Mouse (Mus musculus) spleen, adult 12 weeks (tissue): ENCODE results near the gene Sspn.

ENCODE experiments used
- DNase-seq: peaks from one replicate; pipeline ENCODE4 v3.0.0; 2022; ENCODE audit warnings: low spot score

Gene Sspn

DNA sequence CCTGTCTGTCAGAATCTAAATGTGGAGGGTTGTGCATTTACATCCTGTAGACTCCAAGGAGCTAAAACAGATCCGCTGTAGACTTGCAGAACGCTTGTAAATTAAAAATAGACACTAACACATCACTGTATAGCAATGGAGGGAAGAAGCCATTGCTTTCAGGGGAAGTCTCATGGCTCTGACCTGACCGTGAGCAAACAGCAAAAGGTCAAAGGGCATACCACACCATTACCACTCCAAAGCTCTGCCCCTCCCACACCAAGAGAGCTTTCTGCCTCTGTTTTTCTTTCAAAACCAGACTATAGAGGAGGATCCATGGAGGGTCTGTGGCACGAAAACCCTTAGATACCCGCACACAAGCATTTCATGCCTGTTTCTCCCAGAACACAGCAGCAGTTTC, 41.9 kb downstream of the Sspn start:
- no peak for DNase-seq

DNA sequence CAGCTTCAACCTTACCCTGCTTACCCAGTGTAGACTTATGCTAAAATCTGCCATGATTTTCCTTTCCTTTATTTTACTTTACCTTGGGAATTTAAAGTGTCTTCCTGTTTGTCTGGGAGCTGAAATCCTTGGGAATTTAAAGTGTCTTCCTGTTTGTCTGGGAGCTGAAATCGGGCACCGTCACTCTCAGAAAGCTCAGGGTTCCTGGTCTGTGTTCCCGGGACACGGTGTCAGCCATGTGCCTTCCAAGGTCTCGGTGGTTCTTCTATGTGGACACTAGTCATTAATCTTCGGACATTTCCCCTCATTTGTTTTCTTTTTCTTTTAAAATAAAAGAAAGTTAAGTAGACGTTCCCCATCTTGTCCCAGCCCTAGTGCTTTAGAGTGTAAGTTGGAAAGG, 43.3 kb downstream of the Sspn start:
- DNase-seq = no peak

DNA sequence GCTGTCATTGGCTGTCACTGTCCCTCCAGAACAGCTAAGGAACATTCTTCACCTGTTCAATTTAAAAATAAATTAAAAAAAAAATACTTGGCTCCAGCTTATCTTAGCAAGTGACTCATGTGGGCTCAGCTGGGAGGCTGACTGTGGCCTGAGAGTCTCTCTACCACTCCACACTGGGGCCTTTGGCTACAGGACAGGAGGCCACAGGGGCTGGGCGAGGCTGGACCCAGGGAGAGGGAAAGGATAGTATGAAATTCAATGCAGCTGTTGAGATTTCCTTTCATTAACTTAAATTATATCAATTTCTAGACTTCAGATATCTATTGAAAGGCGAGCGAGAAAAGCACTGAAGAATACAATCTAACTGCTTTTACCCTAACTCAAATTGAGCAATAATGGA, 45.9 kb downstream of the Sspn start:
- no peak for DNase-seq

DNA sequence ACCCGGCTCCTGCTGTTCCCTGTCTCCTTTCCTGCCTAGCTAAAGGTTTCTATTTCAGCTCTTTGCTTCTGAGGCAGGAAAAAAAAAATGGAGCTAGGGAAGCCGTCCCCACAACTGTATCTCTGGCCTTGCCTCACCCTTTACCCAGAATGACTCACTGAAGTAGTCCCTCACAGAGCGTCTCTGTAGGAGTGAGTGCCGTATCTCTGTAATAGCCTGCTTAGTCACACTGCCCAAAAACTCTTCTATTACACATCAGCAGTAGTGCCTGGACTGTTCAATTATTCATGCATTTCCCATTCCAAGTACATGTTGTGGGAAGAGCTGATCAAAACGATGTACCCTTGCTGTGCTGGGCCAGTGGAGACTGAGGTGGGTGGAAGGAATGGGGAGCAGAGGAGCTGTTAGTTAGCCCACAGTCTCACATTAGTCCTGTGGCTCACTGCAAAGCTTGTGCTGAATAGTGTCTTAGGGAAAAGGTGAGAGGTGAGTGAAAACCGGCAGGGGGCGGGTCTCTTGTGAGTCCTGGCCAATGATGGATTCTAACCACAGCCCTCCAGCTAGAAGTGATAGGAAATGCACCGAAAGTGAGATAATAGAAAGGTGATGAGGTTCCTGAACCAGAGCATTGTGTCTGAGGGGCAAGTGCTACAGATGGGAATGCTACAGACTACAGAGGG, 46.5 kb downstream of the Sspn start:
- DNase-seq = no peak

DNA sequence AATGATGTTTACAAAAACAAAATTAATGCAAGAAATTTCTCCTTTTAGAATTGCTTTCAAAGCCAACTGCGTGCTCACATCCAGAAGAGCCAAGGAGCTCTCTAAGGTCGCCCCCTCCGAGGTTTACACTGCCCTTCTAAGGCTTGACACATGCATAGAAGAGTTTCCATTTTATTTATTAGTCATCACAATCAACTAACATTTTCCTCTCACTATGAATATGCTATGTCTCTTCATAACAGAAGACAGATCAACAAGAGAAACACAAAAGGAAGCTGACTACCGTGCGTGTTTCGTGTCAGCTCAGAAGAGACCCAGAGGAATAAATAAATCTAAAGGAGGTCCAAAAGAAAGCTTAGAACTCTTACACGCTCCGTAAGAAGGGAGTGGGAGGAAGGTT, 49.6 kb downstream of the Sspn start:
- no peak for DNase-seq

DNA sequence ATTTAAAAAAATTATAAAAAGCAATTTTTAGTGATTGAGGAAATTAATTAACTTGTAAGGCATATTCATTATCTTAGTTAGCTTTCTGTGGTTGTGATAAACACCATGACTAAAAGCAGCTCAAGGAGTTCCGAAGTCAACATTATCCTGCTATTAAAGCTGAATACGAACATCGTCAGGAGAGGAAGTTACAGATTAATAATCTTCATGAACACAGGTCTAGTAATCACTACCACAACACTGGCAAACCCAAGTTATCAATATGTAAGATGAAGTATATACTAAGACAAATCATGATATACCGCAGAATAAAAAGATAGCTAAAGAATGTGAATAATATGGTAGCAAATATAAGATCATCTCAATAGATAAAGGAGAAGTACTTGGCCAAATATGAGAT, 50.9 kb downstream of the Sspn start:
- no peak for DNase-seq

DNA sequence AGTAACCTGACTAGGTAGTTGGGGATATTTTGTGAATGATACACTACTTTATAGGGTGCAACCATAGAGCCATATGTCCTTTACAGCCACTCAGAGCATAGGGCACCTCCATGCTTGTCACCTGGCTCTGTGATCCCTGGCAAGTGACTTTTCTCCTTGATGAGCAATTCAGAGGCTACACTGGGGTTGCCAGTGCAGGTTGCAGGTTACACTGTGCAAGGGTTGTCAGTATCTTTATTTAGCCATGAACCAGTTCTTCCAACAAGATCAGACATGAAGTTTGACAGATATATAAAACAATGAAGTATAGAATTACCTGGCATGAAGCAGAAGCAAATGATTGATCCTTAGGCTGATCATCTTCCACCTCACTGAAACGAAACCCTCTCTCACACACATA, 59.1 kb downstream of the Sspn start:
- DNase-seq = no peak

DNA sequence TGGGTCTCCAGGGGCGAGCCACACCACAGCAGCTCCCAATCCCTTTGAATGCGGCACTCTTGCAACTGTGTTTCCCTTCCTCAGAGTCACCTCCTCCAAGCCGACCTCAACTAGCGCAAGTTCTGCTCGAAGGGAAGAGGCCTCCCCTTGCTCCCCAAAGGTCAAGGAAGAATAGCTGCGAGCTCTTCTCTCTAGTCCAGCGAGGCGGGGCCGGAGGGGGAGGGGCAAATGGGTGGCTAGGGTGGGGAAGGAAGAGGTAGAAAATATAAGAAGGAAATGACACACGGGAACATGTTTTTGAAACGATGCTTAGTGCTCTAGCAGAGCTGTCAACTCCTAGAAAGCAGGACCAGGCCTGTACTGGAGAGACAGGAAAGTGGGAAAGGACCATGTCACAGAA, 61.1 kb downstream of the Sspn start:
- DNase-seq = no peak

DNA sequence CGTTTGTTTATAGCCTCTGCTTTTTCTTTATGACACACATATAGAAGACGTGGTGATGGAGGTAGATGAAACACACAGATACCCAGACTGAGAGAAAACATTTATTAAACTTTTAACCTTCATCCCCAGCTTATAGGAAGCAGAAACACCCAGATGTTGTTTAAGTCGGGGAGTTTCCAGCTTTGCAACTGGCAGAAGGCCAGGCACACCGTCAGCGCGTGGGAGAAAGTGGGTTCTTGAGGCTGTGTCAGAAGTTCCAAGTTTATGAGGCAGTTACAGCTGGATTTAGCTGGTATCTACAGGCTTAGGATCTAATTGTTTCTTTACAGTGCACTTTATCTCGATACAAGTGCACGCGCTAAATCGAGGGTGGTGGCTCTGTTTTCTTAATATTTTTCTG, 61.5 kb downstream of the Sspn start:
- peak; percentile 21 for DNase-seq

DNA sequence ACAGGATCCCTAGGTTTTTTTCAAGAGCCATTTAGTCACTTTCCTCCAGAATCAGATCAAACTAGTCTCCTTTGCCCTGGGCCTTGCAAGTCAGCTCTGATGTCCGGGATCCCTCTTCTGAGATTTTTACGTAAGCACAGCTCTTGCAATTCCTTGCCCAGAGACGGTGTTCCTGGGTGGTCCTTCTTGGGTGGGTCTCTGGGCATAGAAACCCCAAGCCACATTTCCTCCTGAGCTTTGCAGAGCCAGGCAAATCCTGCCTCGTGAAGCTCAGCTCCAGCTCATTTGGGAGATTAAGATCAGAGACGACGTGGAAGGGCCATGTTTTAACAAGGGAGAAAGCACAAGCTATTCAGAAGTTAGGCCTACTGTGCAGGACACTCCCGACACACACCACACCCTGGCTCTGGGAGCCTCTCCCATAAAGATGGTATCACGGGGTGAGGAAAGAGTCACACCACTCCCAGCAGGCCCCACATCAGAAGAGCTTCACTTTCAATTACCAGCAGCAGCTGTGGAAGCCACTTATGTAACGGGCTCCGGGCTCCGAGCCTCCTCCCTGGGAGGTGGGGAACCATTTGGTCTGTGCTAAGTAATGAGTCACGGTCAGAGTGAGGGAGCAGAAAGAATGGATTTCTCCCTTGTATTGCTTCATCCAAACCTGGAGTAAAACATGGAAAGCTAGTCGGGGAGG, 67.0 kb downstream of the Sspn start:
- no peak for DNase-seq

DNA sequence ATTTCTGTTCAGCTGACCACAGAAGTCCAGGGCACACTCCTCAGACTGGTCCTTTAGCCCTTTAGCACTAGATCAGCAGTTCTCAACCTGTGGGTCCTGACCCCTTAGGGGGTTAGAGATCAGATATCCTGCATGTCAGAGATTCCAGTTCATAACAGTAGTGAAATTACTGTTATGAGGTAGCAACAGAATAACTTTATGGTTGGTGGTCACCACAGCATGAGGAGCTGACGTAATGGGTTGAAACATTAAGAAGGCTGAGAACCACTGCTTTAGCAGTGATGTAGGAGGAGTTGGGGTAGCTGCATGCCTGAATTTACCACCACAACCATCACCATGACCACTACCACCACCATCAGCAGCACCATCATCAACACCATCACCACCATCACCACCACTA, 69.3 kb downstream of the Sspn start:
- DNase-seq = no peak

DNA sequence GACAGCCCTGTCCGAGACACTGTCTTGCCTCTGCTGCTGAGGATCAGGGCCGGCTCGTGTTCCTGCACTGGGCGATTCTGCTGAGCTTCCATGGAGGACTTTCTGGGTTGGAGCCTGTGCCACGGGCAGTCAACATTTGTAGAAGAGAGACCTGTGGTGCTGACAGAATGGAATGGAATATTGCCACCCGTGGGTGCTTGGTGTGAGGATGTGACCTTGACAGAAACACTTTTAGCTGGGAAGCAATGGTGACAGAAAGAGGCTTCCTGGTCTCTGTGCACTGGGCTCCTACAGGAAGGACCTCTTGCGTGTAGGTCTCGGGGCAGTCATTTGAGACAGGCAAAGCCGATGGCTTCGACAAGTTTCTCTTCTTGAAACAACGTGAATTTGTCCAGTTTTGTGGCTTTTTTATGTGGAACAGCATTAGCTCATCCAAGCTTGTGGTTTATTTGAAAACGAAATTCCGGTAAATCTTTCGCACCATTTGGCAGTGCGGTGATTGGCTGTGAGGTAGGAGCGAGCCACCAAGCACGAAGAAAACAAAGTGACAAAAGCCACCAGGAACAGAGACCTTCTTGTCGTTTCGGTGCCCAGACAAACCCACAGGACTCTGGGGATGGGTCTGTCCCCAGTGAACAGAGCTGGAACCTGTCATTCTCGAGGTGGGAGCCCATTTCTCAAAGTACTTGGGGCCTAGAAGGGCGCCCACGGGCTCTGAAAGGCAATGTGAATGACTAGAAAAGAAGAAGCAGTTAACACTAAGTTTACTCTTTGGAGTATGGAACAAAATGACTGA, 70.2 kb downstream of the Sspn start:
- DNase-seq = no peak

DNA sequence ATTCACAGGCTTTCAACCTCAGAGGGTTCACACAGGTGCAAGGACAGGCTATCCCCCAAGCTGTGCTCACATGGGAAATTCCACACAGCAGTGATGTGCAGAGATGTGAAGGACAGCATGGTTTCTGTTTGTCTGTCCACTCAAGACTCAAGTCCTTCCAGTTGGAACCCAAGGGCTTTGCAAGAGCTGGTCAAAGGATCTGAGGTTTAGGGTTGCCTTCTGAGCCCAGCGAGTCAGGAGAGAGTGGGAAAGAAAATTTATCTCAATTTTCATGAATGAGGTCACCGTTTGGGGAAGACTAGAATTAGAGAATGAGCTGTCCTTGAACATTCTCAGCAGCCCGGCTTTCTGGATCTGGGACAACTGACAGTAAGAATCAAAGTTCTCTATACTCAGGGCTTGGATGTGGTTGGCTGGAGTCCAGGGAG, 72.7 kb downstream of the Sspn start:
- DNase-seq = no peak

DNA sequence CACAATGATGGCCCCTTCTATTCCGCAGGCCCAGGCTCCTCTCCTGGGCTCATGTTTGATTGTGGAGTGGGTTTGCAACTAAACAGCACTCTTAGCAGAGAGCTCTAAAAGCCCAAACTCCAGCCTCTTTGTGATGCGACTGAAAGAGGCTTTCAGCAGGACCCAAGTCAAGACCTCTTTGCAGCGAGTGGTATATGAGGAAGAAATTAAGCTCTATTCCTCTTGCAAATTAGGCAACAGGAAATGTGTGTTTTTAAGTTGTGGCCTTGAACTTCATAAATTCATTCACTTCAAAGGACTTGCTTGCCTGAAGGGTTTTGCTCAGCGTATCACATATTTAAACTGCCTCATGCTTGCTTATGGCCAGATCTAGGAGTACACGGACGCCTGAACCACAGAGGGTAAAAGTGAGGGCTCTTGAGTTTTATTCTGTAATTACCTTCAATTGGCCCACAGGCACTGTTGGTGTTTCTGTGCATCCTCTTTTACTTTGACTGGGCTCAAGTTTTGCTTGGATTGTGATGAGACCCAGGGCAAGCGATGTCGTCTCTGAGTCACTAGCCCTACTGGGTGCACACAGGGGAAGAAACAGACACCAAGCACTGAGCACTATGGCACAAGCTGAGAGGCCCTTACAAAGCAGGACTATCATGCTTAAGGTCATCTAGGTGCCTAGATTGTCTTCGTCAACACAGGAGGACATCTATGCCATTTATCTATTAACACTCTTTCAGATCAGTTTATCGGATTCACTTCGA, 73.9 kb downstream of the Sspn start:
- DNase-seq = no peak

DNA sequence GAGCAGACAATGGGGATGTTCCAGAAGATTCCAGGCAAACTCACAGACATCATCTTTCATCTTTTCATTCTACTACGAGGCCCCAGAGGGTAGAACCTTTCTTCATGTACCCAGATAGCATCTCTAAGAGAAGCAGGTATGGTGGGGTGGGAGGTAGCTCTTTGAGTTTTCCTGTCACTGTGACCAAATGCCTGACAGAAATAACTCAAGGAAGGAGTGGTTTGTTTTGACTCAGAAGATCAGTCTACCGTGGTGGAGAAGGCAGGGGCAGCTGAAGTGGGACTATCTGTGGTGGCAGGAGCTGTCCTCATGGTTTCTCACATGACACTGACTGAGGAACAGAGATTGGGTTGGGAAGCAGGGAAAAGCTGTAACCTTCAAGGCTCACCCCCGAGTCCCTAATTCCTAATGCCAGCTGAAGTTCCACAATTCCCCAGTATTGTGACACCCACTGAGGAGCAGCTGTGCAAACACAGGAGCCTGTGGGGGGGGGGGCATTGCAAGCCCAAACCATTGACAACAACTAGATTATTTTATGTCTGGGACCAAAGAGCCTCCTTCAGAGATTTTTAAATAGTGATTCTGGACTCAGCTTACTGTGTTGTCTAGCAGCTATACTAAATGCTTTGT, 74.6 kb downstream of the Sspn start:
- no peak for DNase-seq

DNA sequence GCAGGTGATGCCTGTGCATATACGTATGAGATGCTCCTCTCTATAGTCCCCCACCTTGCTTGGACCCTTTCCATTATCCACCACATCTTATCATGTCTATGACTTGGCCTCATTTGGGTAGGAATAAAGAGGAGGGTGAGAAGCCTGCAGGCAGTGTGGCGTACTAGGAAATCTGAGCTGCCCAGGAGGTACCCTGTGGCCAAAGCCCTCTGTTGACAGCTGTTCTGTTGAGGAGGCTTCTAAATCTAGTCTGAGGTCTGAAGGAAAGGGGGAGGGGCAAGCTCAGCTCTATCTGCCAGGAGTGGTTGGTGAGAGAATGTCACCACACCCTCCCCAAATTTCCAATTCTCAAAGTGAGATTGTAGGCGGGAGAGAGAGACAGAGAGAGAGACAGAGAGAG, 75.3 kb downstream of the Sspn start:
- no peak for DNase-seq

DNA sequence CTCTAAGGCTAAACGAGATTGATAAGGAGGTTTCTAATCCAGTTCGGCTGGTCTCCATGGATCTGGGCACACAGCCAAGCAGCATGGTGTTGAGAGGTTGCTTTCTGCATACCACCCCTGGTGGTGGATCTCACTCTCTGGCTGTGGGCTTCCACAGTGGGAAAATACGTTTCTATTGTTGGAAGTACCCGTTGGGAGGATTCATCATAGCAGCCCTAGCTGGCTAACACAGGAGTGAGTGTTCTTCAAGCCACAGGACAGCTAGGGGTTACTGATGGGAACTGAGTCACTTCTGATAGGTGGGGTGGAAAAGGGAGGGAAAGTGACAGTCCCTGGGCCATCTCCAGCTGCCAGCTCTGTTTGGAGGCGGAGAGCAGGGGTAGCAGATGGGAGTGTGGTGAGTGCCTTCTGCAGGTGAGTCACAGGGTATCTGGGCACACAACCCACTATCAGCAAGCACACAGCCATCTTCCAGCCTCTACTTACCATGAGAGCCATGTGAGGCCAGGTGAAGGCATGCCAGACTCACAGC, 77.1 kb downstream of the Sspn start:
- DNase-seq = no peak

DNA sequence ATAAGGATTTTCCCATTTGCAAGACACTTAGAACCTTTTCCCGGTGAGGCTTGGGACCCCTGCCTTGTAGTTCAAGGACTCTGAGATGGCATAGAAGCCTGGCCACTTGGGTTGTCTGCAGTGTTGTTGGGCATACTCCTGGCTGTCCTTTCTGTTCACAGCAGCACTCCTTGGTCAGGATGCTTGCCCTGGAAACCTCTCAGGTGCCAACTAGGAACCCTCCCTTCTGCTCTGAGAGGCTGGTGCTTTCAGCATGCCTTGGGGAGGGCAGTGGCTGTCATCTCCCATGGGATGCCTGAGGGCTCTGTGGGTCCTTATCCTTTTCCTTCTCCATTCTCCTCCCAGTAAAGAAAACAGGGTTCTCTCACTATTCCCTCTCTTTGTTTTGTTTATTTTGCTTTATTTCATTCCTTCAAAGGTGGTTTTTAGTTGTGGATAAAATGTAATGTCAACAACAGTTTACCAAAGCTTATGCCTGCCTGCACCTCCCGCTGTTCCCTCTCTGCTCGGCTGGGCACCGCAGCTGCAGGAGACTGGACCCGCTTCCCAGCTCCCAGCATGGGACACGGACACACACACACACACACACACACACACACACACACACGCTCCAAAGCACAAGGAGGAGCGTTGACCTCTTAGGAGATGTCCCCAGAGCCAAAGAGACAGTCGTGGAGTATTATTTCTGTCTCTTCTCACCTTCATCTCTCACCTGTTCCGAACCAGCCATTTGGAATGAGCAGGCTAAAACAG, 77.9 kb downstream of the Sspn start:
- no peak for DNase-seq

DNA sequence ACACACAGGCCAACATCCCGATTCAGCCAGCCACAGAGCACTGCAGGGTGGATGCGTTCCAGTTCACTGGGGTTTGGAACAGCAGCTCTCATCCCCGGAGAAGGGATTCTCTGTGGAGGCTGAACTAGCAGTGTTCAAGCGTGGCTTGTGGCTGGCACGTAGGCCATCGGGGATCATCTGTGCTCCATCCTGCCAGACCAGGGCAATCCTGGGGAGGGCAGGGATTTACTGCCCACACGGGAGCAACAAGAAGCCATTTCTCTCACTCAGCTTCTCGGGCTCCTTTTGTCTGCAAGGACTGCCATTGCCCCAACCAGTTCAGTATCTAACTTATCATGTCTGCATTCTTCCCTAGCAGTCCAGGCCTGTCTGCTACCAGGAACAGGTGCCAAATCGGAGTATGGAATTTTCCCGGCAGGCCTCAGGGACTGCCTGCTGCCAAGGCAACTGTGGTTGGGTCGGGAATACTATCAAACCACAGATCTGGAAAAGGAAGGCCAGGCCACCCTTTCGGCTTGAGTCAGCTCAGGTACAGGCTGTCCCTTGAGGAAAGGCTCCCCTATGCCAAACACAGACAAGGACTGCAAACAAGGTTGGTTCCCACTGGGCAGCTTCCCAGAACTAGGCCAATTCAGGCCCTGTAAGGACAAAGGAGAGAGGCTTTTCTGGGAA, 78.8 kb downstream of the Sspn start:
- DNase-seq = no peak

DNA sequence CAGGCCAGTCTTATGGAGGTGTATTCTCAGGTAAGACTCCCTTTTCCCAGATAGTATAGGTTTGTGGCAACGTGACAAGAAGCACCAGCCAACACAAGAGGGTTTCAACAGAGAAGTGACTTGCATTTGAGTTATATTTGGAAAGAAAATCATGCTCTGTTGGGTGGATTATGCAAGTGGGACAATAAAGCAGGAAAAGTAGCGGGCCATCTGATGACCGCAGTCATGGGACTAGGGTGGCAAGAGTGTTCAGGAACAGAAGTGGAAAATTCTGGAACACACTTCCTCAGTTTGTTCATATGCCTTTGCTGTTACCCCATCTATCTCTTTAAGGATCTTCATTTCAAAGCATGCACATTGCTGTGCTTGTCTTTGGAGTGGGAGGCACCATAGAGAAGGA, 82.9 kb downstream of the Sspn start:
- DNase-seq = no peak
